Mouse (Mus musculus) MEL (cell line): ENCODE measurements around the gene Rexo1. TPM values are rescaled to one million over a fixed set of nuclear protein-coding genes. Genes with fewer than 3 reads are reported as not detected.
"Not testable (repeated sequence)": the region's sequence is repeated elsewhere in the genome, so short reads cannot be mapped to it uniquely, and the experiment has no call there.

Experiments
- DNase-seq: peaks from one replicate; pipeline ENCODE4 v3.0.0; 2011; ENCODE audit warnings: low read depth, low spot score
- H3K27ac ChIP-seq: 2 replicates; pipeline ENCODE4 v1.5.1; 2012; ENCODE audit warnings: low read depth, mild to moderate bottlenecking, control low read depth, low read length, moderate library complexity; ENCODE audit not compliant: control insufficient read depth
- H3K27me3 ChIP-seq, 2 experiments: fragments of 150-350 bp in 1 of 2; sonication (generic) in 1 of 2; 2 replicates each; pipeline ENCODE4 v1.6.1; 2012; ENCODE audit warnings: low read length in 2 of 2, mild to moderate bottlenecking in 2 of 2, improper control_type of control experiment in 1 of 2, moderate library complexity in 1 of 2; ENCODE audit not compliant: insufficient read depth in 2 of 2, control insufficient read depth in 1 of 2
- H3K36me3 ChIP-seq, 2 experiments: 2 replicates each; pipeline ENCODE4 v1.6.1; 2012 to 2014; ENCODE audit warnings: low read length in 2 of 2, improper control_type of control experiment in 1 of 2, inconsistent platforms in 1 of 2, mild to moderate bottlenecking in 1 of 2; ENCODE audit not compliant: insufficient read depth in 2 of 2, control insufficient read depth in 1 of 2
- H3K4me1 ChIP-seq, 2 experiments: fragments of 150-350 bp in 1 of 2; sonication (generic) in 1 of 2; 2 replicates each; pipeline ENCODE4 v1.6.1; 2012; ENCODE audit warnings: low read length in 2 of 2, improper control_type of control experiment in 1 of 2, mild to moderate bottlenecking in 1 of 2; ENCODE audit not compliant: insufficient read depth in 2 of 2, control insufficient read depth in 1 of 2
- H3K4me3 ChIP-seq, 2 experiments: fragments of 150-350 bp in 1 of 2; sonication (generic) in 1 of 2; 2 replicates each; pipeline ENCODE4 v1.5.1; 2012; ENCODE audit warnings: low read depth in 2 of 2, low read length in 2 of 2, mild to moderate bottlenecking in 2 of 2, moderate library complexity in 2 of 2, control low read depth in 1 of 2, improper control_type of control experiment in 1 of 2; ENCODE audit not compliant: control insufficient read depth in 1 of 2, insufficient read depth in 1 of 2
- H3K79me2 ChIP-seq: 2 replicates; pipeline ENCODE4 v1.6.1; 2012; ENCODE audit warnings: mild to moderate bottlenecking, low read length, moderate library complexity; ENCODE audit not compliant: control insufficient read depth, poor library complexity, insufficient read depth
- H3K9ac ChIP-seq: 2 replicates; pipeline ENCODE4 v1.6.1; 2012; ENCODE audit warnings: low read depth, mild to moderate bottlenecking, control low read depth, low read length, moderate library complexity; ENCODE audit not compliant: control insufficient read depth, poor library complexity, severe bottlenecking
- H3K9me3 ChIP-seq: fragments of 150-350 bp; sonication (generic); replicated peaks from 2 replicates; pipeline ENCODE4 v1.6.1; 2012; ENCODE audit warnings: mild to moderate bottlenecking, low read length, improper control_type of control experiment, moderate library complexity; ENCODE audit not compliant: insufficient read depth
- CHD2 ChIP-seq: IDR thresholded peaks from 2 replicates; pipeline ENCODE4 v1.6.1; 2011; ENCODE audit warnings: low read length, improper control_type of control experiment
- CTCF ChIP-seq, 3 experiments: IDR thresholded peaks in 2 of 3; conservative IDR thresholded peaks in 1 of 3; 2 replicates each; pipeline ENCODE4 v1.5.1; 2011 to 2012; ENCODE audit warnings: low read length in 3 of 3, low read depth in 2 of 3, mild to moderate bottlenecking in 2 of 3, improper control_type of control experiment in 1 of 3, inconsistent platforms in 1 of 3, mixed read lengths in 1 of 3, moderate library complexity in 1 of 3; ENCODE audit not compliant: control insufficient read depth in 1 of 3, insufficient read depth in 1 of 3, poor library complexity in 1 of 3, severe bottlenecking in 1 of 3
- E2F4 ChIP-seq: IDR thresholded peaks from 2 replicates; pipeline ENCODE4 v1.6.1; 2011; ENCODE audit warnings: low read depth, low read length, improper control_type of control experiment, borderline replicate concordance
- ELF1 ChIP-seq: IDR thresholded peaks from 2 replicates; pipeline ENCODE4 v1.6.1; 2014; ENCODE audit warnings: low read depth, mild to moderate bottlenecking, inconsistent platforms, low read length, improper control_type of control experiment, moderate library complexity
- GATA1 ChIP-seq: IDR thresholded peaks from 2 replicates; pipeline ENCODE4 v1.6.1; 2011; ENCODE audit warnings: low read depth, low read length, improper control_type of control experiment
- HCFC1 ChIP-seq: IDR thresholded peaks from 2 replicates; pipeline ENCODE4 v1.6.1; 2012; ENCODE audit warnings: low read depth, mild to moderate bottlenecking, inconsistent platforms, low read length, improper control_type of control experiment, moderate library complexity
- JUND ChIP-seq: IDR thresholded peaks from 2 replicates; pipeline ENCODE4 v1.6.1; 2011; ENCODE audit warnings: low read depth, mild to moderate bottlenecking, improper control_type of control experiment, low read length
- KAT2A ChIP-seq: conservative IDR thresholded peaks from 2 replicates; pipeline ENCODE4 v1.6.1; 2012; ENCODE audit warnings: low read depth, low read length, improper control_type of control experiment, inconsistent platforms
- MAFK ChIP-seq: IDR thresholded peaks from 2 replicates; pipeline ENCODE4 v1.6.1; 2011; ENCODE audit warnings: low read depth, mild to moderate bottlenecking, low read length, improper control_type of control experiment, borderline replicate concordance
- MXI1 ChIP-seq: IDR thresholded peaks from 2 replicates; pipeline ENCODE4 v1.6.1; 2011; ENCODE audit warnings: mild to moderate bottlenecking, low read depth, low read length, improper control_type of control experiment
- MYB ChIP-seq: IDR thresholded peaks from 2 replicates; pipeline ENCODE4 v1.6.1; 2011; ENCODE audit warnings: mild to moderate bottlenecking, low read depth, low read length, improper control_type of control experiment
- MYC ChIP-seq: IDR thresholded peaks from 2 replicates; pipeline ENCODE4 v1.6.1; 2011; ENCODE audit warnings: low read depth, mild to moderate bottlenecking, low read length, improper control_type of control experiment, moderate library complexity
- NELFE ChIP-seq: IDR thresholded peaks from 2 replicates; pipeline ENCODE4 v1.6.1; 2011; ENCODE audit warnings: low read depth, low read length, improper control_type of control experiment
- NRF1 ChIP-seq: IDR thresholded peaks from 2 replicates; pipeline ENCODE4 v1.6.1; 2014; ENCODE audit warnings: low read depth, mild to moderate bottlenecking, inconsistent platforms, low read length, improper control_type of control experiment, moderate library complexity; ENCODE audit not compliant: poor library complexity, insufficient read depth, severe bottlenecking
- POLR2A ChIP-seq, 2 experiments: IDR thresholded peaks; 2 replicates each; pipeline ENCODE4 v1.6.1; 2011 to 2012; ENCODE audit warnings: low read length in 2 of 2, mild to moderate bottlenecking in 2 of 2, control low read depth in 1 of 2, improper control_type of control experiment in 1 of 2, low read depth in 1 of 2, moderate library complexity in 1 of 2; ENCODE audit not compliant: control insufficient read depth in 1 of 2, insufficient read depth in 1 of 2, poor library complexity in 1 of 2
- POLR2AphosphoS2 ChIP-seq: IDR thresholded peaks from 2 replicates; pipeline ENCODE4 v1.6.1; 2011; ENCODE audit warnings: low read length, improper control_type of control experiment
- POLR2AphosphoS5 ChIP-seq: IDR thresholded peaks from 2 replicates; pipeline ENCODE4 v1.6.1; 2012; ENCODE audit warnings: low read depth, borderline replicate concordance, mild to moderate bottlenecking, inconsistent platforms, low read length, moderate library complexity, mixed read lengths
- SIN3A ChIP-seq: IDR thresholded peaks from 2 replicates; pipeline ENCODE4 v1.6.1; 2012; ENCODE audit warnings: low read length, improper control_type of control experiment, inconsistent platforms
- SMC3 ChIP-seq: IDR thresholded peaks from 2 replicates; pipeline ENCODE4 v1.6.1; 2011; ENCODE audit warnings: low read depth, low read length, improper control_type of control experiment
- TCF12 ChIP-seq: IDR thresholded peaks from 2 replicates; pipeline ENCODE4 v1.6.1; 2014; ENCODE audit warnings: low read depth, mild to moderate bottlenecking, inconsistent platforms, low read length, improper control_type of control experiment, moderate library complexity
- USF1 ChIP-seq: IDR thresholded peaks from 2 replicates; pipeline ENCODE4 v1.6.1; 2014; ENCODE audit warnings: low read depth, mild to moderate bottlenecking, inconsistent platforms, low read length, improper control_type of control experiment, moderate library complexity
- USF2 ChIP-seq, 2 experiments: IDR thresholded peaks; 2 replicates each; pipeline ENCODE4 v1.6.1; 2011 to 2012; ENCODE audit warnings: improper control_type of control experiment in 2 of 2, low read length in 2 of 2, borderline replicate concordance in 1 of 2, inconsistent platforms in 1 of 2, low read depth in 1 of 2, mild to moderate bottlenecking in 1 of 2; ENCODE audit not compliant: insufficient read depth in 1 of 2
- ZNF384 ChIP-seq: IDR thresholded peaks from 2 replicates; pipeline ENCODE4 v1.6.1; 2012; ENCODE audit warnings: low read depth, mild to moderate bottlenecking, inconsistent platforms, low read length, improper control_type of control experiment
- polyA plus RNA-seq, 2 experiments: library from polyadenylated mRNA; stranded (reverse) in 1 of 2; unstranded in 1 of 2; fragments of >175 nt in 1 of 2; fragments of >200 nt in 1 of 2; gene quantifications; 2 replicates each; pipeline versions ENCODE4 v1.2.1 to v1.2.4; 2012; ENCODE audit warnings: low replicate concordance in 2 of 2, low read depth in 1 of 2; ENCODE audit not compliant: insufficient read length in 2 of 2, insufficient read depth in 1 of 2, missing spikeins in 1 of 2
- total RNA-seq: library from RNA; depleted of rRNA; stranded (reverse); fragments of 300-350 nt; gene quantifications from 2 replicates; pipeline ENCODE4 v1.2.3, GENCODE M21; 2012

Rexo1 gene
- total and polyA plus RNA-seq, 3 experiments: 14.7 to 54.6 TPM; not detected in 1

GRCm38 (mm10) chr10:80606306-80606705 is 44.9 kb upstream of the Rexo1 start:
- no peaks in the 10 kb centered on the region for H3K27me3 ChIP-seq
- no peak overlapping the region for H3K4me3 ChIP-seq
- H3K36me3 ChIP-seq: peaks cover 2 to 15% of the 10 kb centered on the region in 2 experiments; a peak in 3 of 4 replicates
- H3K27ac ChIP-seq: no peak overlapping the region
- H3K79me2 ChIP-seq: peaks cover 37% of the 10 kb centered on the region
- H3K9me3 ChIP-seq: no peaks in the 10 kb centered on the region
- no peak overlapping the region for H3K9ac ChIP-seq
- no peak for DNase-seq
- peaks cover 8 to 17% of the 10 kb centered on the region in 2 experiments for H3K4me1 ChIP-seq
- TF ChIP-seq E2F4 (no peak), POLR2A (IDR thresholded peaks at IDR 0.05; ENCODE audit: control insufficient read depth in 1 of 2, insufficient read depth in 1 of 2, low read depth in 1 of 2, low read length in 2 of 2, poor library complexity in 1 of 2) (no peak), POLR2AphosphoS5 (no peak), MAFK (no peak), SIN3A (no peak), MXI1 (no peak), CTCF (IDR thresholded peaks at IDR 0.05 in 2 of 3, conservative IDR thresholded peaks at IDR 0.05 in 1 of 3; ENCODE audit: control insufficient read depth in 1 of 3, insufficient read depth in 1 of 3, low read depth in 2 of 3, low read length in 3 of 3, poor library complexity in 1 of 3, severe bottlenecking in 1 of 3) (no peak), MYB (no peak), JUND (no peak), ZNF384 (no peak), MYC (no peak), USF1 (no peak), NELFE (no peak)

- H3K4me3 ChIP-seq, DNase-seq, H3K27ac ChIP-seq, H3K9ac ChIP-seq, H3K27me3 ChIP-seq, H3K9me3 ChIP-seq: not testable (repeated sequence)
- H3K4me1 ChIP-seq: peaks cover 8 to 17% of the 10 kb centered on the region in 2 experiments
- H3K79me2 ChIP-seq: peaks cover 37% of the 10 kb centered on the region
- peaks cover 2 to 15% of the 10 kb centered on the region in 2 experiments; a peak in 3 of 4 replicates for H3K36me3 ChIP-seq
Observed at GRCm38 (mm10) chr10:80605721-80606120, 44.4 kb upstream of the Rexo1 start, which contains the start of gene Gm49322. TSS of gene Gm49322 (plus strand) at chr10:80606021.

- TF ChIP-seq TCF12: no peak
- TF ChIP-seq POLR2AphosphoS5: no peak
- no peak for TF ChIP-seq USF1
- no peak for TF ChIP-seq HCFC1
- no peak for TF ChIP-seq MXI1
- no peak for TF ChIP-seq POLR2AphosphoS2
- no peak for TF ChIP-seq MYB
- TF ChIP-seq ELF1: no peak
- TF ChIP-seq GATA1: no peak
- no peak for TF ChIP-seq CHD2
- no peak for TF ChIP-seq SMC3
- TF ChIP-seq KAT2A: no peak
- no peak for TF ChIP-seq NRF1
- no peak for TF ChIP-seq USF2 (IDR thresholded peaks at IDR 0.05; ENCODE audit: borderline replicate concordance in 1 of 2, insufficient read depth in 1 of 2, low read depth in 1 of 2, low read length in 2 of 2)
- TF ChIP-seq NELFE: no peak
- no peak for TF ChIP-seq E2F4
- DNase-seq: no peak
- Histone ChIP-seq H3K4me1 (peaks cover 8 to 17% of the 10 kb centered on the region in 2 experiments), H3K79me2 (peaks cover 37% of the 10 kb centered on the region), H3K9ac (no peak overlapping the region), H3K9me3 (no peaks in the 10 kb centered on the region), H3K27me3 (no peaks in the 10 kb centered on the region), H3K4me3 (no peak overlapping the region), H3K27ac (no peak overlapping the region), H3K36me3 (peaks cover 2 to 15% of the 10 kb centered on the region in 2 experiments; a peak in 3 of 4 replicates)
Observed at GRCm38 (mm10) chr10:80604988-80605387, 43.6 kb upstream of the Rexo1 start.
